Mouse (Mus musculus) liver, embryonic 14 days (tissue): ENCODE measurements around the gene Dach1. TPM values are rescaled to one million over a fixed set of nuclear protein-coding genes. Genes with fewer than 3 reads are reported as not detected.

ENCODE experiments used
- polyA plus RNA-seq: library from polyadenylated mRNA; depleted of rRNA; stranded (reverse); fragments of >200 nt; gene quantifications from 2 replicates; pipeline ENCODE4 v1.2.3, GENCODE M21; 2012; rRNA removed

Gene Dach1
- polyA plus RNA-seq, result 0.15 and 0.18 TPM in 2 replicates

GRCm38 (mm10) chr14:98169421-98170076 is at the start of gene Dach1:
Gene Dach1 (minus strand): TSS chr14:98169765.

